Mouse (Mus musculus) bone marrow, adult 2 months (tissue): ENCODE results near the gene Hic1. TPM values are rescaled to one million over a fixed set of nuclear protein-coding genes. Genes with fewer than 3 reads are reported as not detected.

Experiments
- H3K27ac ChIP-seq: fragments of 200-500 bp; 2 replicates; pipeline ENCODE4 v1.5.1; 2012; ENCODE audit warnings: low read depth, mild to moderate bottlenecking, control low read depth, inconsistent platforms, low read length; ENCODE audit not compliant: control insufficient read depth, poor library complexity, insufficient read depth
- H3K4me1 ChIP-seq: fragments of 200-500 bp; 2 replicates; pipeline ENCODE4 v1.6.1; 2011; ENCODE audit warnings: low read length; ENCODE audit not compliant: control insufficient read depth, insufficient read depth
- H3K4me3 ChIP-seq: fragments of 200-500 bp; replicated peaks from 2 replicates; pipeline ENCODE3; 2011; ENCODE audit warnings: mild to moderate bottlenecking, low read depth, low read length, control low read depth; ENCODE audit not compliant: control insufficient read depth
- CTCF ChIP-seq: fragments of 200-500 bp; IDR thresholded peaks from 2 replicates; pipeline ENCODE4 v1.5.1; 2011; ENCODE audit warnings: low read length, control low read depth; ENCODE audit not compliant: control insufficient read depth, insufficient read depth
- POLR2A ChIP-seq: fragments of 200-500 bp; IDR thresholded peaks from 2 replicates; pipeline ENCODE4 v1.6.1; 2011; ENCODE audit warnings: low read depth, mild to moderate bottlenecking, control low read depth, low read length, borderline replicate concordance; ENCODE audit not compliant: control insufficient read depth
- WGBS: fragments of 180-500 bp; shearing (Covaris S2); methylation state at CpG from one replicate; pipeline ENCODE4 v1.1.7; 2018; 5-methylcytosine and 5-hydroxymethylcytosine counted together
- polyA plus RNA-seq: library from polyadenylated mRNA; stranded (reverse); fragments of >200 nt; gene quantifications from 2 replicates; pipeline ENCODE4 v1.2.4, GENCODE M21; 2011; ENCODE audit warnings: low replicate concordance; ENCODE audit not compliant: missing spikeins, insufficient read depth, insufficient read length

Hic1 gene
- polyA plus RNA-seq, 1 experiment: not detected

GRCm38 (mm10) chr11:75160954-75161353 is 8.4 kb downstream of the Hic1 start:
- Histone ChIP-seq H3K27ac (no peak overlapping the region), H3K4me1 (peaks cover 6% of the 10 kb centered on the region), H3K4me3 (no peak overlapping the region)
- TF ChIP-seq CTCF (no peak), POLR2A (no peak)
- WGBS: 86% methylated on average over 7 of the region's 7 CpGs

GRCm38 (mm10) chr11:75159564-75159963 is 9.8 kb downstream of the Hic1 start:
- peaks cover 3% of the 10 kb centered on the region for H3K4me1 ChIP-seq
- H3K27ac ChIP-seq: no peak overlapping the region
- no peak for TF ChIP-seq POLR2A
- TF ChIP-seq CTCF: peak; percentile 66
- no peak overlapping the region for H3K4me3 ChIP-seq
- 55% methylated on average over 2 of the region's 2 CpGs for WGBS

DNA sequence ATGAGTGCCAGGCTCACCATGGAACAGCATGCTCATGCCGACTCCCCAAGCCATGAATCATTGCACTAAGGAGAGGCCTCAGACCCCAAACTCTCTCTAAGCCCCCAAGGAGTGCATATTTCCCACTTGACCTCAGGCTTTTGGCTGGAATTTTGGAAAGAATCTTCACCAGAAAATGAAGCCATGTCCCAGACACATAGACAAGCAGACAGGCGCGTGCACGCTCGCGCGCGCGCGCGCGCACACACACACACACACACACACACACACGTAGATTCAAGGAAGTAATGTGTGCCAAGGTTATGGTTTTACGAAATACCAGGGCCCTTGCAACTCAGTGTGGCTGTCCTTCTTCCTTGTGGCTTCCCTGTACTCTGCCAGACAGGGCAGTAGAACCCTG is 10.9 kb downstream of the Hic1 start:
- Histone ChIP-seq H3K4me1 (peaks cover 5% of the 10 kb centered on the region), H3K4me3 (no peak overlapping the region), H3K27ac (no peak overlapping the region)
- TF ChIP-seq CTCF (no peak), POLR2A (no peak)
- 60% methylated on average over 14 of the region's 14 CpGs for WGBS

- TF ChIP-seq CTCF (no peak), POLR2A (no peak)
Measured at GRCm38 (mm10) chr11:75157901-75158300, 11.4 kb downstream of the Hic1 start.

GRCm38 (mm10) chr11:75157037-75157436 is 12.3 kb downstream of the Hic1 start:
- peaks cover 7% of the 10 kb centered on the region; the same call in 1 of the 2 replicates for H3K4me1 ChIP-seq
- H3K27ac ChIP-seq: no peak overlapping the region
- TF ChIP-seq POLR2A: no peak
- no peak for TF ChIP-seq CTCF
- H3K4me3 ChIP-seq: no peak overlapping the region
- WGBS: 59% methylated on average over 4 of the region's 4 CpGs

More at GRCm38 (mm10) chr11:75157901-75158300, 11.4 kb downstream of the Hic1 start:
- Histone ChIP-seq H3K4me1 (peaks cover 5% of the 10 kb centered on the region; the same call in 1 of the 2 replicates), H3K4me3 (no peak overlapping the region), H3K27ac (no peak overlapping the region)
- WGBS: 89% methylated on average over 2 of the region's 2 CpGs

GRCm38 (mm10) chr11:75156416-75156815 is 12.9 kb downstream of the Hic1 start:
- Histone ChIP-seq H3K4me3 (no peak overlapping the region), H3K27ac (no peak overlapping the region), H3K4me1 (peaks cover 7% of the 10 kb centered on the region; the same call in 1 of the 2 replicates)
- TF ChIP-seq CTCF (no peak), POLR2A (no peak)
- WGBS: 84% methylated on average over 5 of the region's 5 CpGs

GRCm38 (mm10) chr11:75155985-75156384 is 13.3 kb downstream of the Hic1 start:
- Histone ChIP-seq H3K4me1 (peaks cover 7% of the 10 kb centered on the region; the same call in 1 of the 2 replicates), H3K27ac (no peak overlapping the region), H3K4me3 (no peak overlapping the region)
- no peak for TF ChIP-seq CTCF
- TF ChIP-seq POLR2A: no peak
- WGBS: 75% methylated on average over 6 of the region's 6 CpGs

- peaks cover 7% of the 10 kb centered on the region; the same call in 1 of the 2 replicates for H3K4me1 ChIP-seq
- no peak overlapping the region for H3K4me3 ChIP-seq
Measured at GRCm38 (mm10) chr11:75154053-75154585, 15.2 kb downstream of the Hic1 start.

More at GRCm38 (mm10) chr11:75154053-75154585, 15.2 kb downstream of the Hic1 start:
- WGBS: 27% methylated on average over 6 of the region's 6 CpGs
- TF ChIP-seq POLR2A: no peak
- TF ChIP-seq CTCF: no peak
- H3K27ac ChIP-seq: no peak overlapping the region; the same call in 1 of the 2 replicates
